Mouse (Mus musculus) kidney, postnatal 0 days (tissue): Measurements from ENCODE around the gene Themis. TPM values are rescaled to one million over a fixed set of nuclear protein-coding genes. Genes with fewer than 3 reads are reported as not detected.

Source experiments
- ATAC-seq: fragments of 200-750 bp; cut with Nextera tagmentation; replicated peaks from 2 replicates; pipeline ENCODE4 v1.8.0; 2017; ENCODE audit warnings: low read depth, moderate number of reproducible peaks, moderate TSS enrichment, moderate library complexity; ENCODE audit not compliant: low FRiP score
- DNase-seq: peaks from one replicate; pipeline ENCODE4 v3.0.0-alpha.2; 2016; ENCODE audit warnings: low spot score
- H3K27ac ChIP-seq: fragments of 300-500 bp; sonication (generic); 2 replicates; pipeline ENCODE4 v1.5.1; 2014; ENCODE audit warnings: mild to moderate bottlenecking
- H3K27me3 ChIP-seq: fragments of 300-500 bp; sonication (generic); 2 replicates; pipeline ENCODE4 v1.6.1; 2014; ENCODE audit warnings: low read length, mixed read lengths; ENCODE audit not compliant: insufficient read depth
- H3K36me3 ChIP-seq: fragments of 300-500 bp; sonication (generic); 2 replicates; pipeline ENCODE4 v1.6.1; 2014; ENCODE audit warnings: low read length, mixed read lengths; ENCODE audit not compliant: insufficient read depth
- H3K4me1 ChIP-seq: fragments of 300-500 bp; sonication (generic); replicated peaks from 2 replicates; pipeline ENCODE4 v1.6.1; 2014; ENCODE audit warnings: antibody characterized with exemption, low read length, mixed read lengths; ENCODE audit not compliant: insufficient read depth
- H3K4me2 ChIP-seq: fragments of 300-500 bp; sonication (generic); 2 replicates; pipeline ENCODE4 v1.6.1; 2014; ENCODE audit warnings: mild to moderate bottlenecking, low read length, moderate library complexity, mixed read lengths
- H3K4me3 ChIP-seq: fragments of 300-500 bp; sonication (generic); replicated peaks from 2 replicates; pipeline ENCODE4 v1.5.1; 2014; ENCODE audit warnings: low read depth, low read length
- H3K9ac ChIP-seq: fragments of 300-500 bp; sonication (generic); 2 replicates; pipeline ENCODE4 v1.6.1; 2014; ENCODE audit warnings: low read depth, low read length
- H3K9me3 ChIP-seq: fragments of 300-500 bp; sonication (generic); replicated peaks from 2 replicates; pipeline ENCODE4 v1.6.1; 2016; ENCODE audit warnings: low read length, inconsistent platforms, mixed read lengths
- CTCF ChIP-seq: IDR thresholded peaks from 2 replicates; pipeline ENCODE4 v1.5.1; 2016; ENCODE audit warnings: antibody characterized with exemption, low read depth, mild to moderate bottlenecking, moderate library complexity
- WGBS: fragments of 180-500 bp; shearing (Covaris S2); extraction: QIAGEN DNeasy Blood & Tissue Kit; methylation state at CpG from one replicate; pipeline ENCODE4 v1.1.7; 2014; 5-methylcytosine and 5-hydroxymethylcytosine counted together
- polyA plus RNA-seq: library from polyadenylated mRNA; unstranded; fragments of >200 nt; fragmentation: Nextera tagmentation; extraction: Ambion mirVana; gene quantifications from 2 replicates; pipeline ENCODE4 v1.2.1, GENCODE M21; 2015

The Themis gene
- polyA plus RNA-seq: not detected in 2 replicates

GRCm38 (mm10) chr10:28668261-28668660, at the start of gene Themis:
Gene Themis, plus strand, starts transcription at chr10:28668360.
- DNase-seq (no peak), ATAC-seq (no peak)
- H3K9me3 ChIP-seq: no peaks in the 10 kb centered on the region
- H3K4me2 ChIP-seq: no peak within 1 kb of the TSS
- no peak for TF ChIP-seq CTCF
- WGBS: 68% methylated on average over 5 of the region's 5 CpGs
- H3K9ac ChIP-seq: no peak within 1 kb of the TSS
- H3K27ac ChIP-seq: no peak within 1 kb of the TSS
- H3K4me1 ChIP-seq: no peaks in the 10 kb centered on the region
- H3K4me3 ChIP-seq: no peak within 1 kb of the TSS
- H3K36me3 ChIP-seq: no peaks in the 10 kb centered on the region
- no peaks in the 10 kb centered on the region for H3K27me3 ChIP-seq

GRCm38 (mm10) chr10:28619415-28619814, 48.7 kb upstream of the Themis start:
- TF ChIP-seq CTCF: no peak
- Histone ChIP-seq H3K9me3 (no peaks in the 10 kb centered on the region), H3K4me3 (no peak overlapping the region), H3K4me1 (no peaks in the 10 kb centered on the region), H3K27ac (no peak overlapping the region), H3K9ac (no peak overlapping the region), H3K27me3 (no peaks in the 10 kb centered on the region), H3K4me2 (no peak overlapping the region), H3K36me3 (no peaks in the 10 kb centered on the region)
- DNase-seq (no peak), ATAC-seq (no peak)
- WGBS: 88% methylated on average over 1 of the region's 1 CpGs

GRCm38 (mm10) chr10:28636096-28636495, 32.1 kb upstream of the Themis start:
- Histone ChIP-seq H3K4me2 (no peak overlapping the region), H3K4me1 (no peaks in the 10 kb centered on the region), H3K9ac (no peak overlapping the region), H3K27me3 (no peaks in the 10 kb centered on the region), H3K36me3 (no peaks in the 10 kb centered on the region), H3K4me3 (no peak overlapping the region), H3K9me3 (no peaks in the 10 kb centered on the region), H3K27ac (no peak overlapping the region)
- ATAC-seq: no peak; the same call in 1 of the 2 replicates
- DNase-seq: no peak
- TF ChIP-seq CTCF: no peak

GRCm38 (mm10) chr10:28641887-28642286, 26.3 kb upstream of the Themis start:
- H3K9me3 ChIP-seq: no peaks in the 10 kb centered on the region
- ATAC-seq (no peak), DNase-seq (no peak)
- H3K9ac ChIP-seq: no peak overlapping the region
- no peaks in the 10 kb centered on the region for H3K27me3 ChIP-seq
- WGBS: 96% methylated on average over 2 of the region's 2 CpGs
- no peak for TF ChIP-seq CTCF
- no peak overlapping the region for H3K4me2 ChIP-seq
- H3K36me3 ChIP-seq: no peaks in the 10 kb centered on the region
- no peaks in the 10 kb centered on the region for H3K4me1 ChIP-seq
- H3K4me3 ChIP-seq: no peak overlapping the region
- no peak overlapping the region for H3K27ac ChIP-seq

DNA sequence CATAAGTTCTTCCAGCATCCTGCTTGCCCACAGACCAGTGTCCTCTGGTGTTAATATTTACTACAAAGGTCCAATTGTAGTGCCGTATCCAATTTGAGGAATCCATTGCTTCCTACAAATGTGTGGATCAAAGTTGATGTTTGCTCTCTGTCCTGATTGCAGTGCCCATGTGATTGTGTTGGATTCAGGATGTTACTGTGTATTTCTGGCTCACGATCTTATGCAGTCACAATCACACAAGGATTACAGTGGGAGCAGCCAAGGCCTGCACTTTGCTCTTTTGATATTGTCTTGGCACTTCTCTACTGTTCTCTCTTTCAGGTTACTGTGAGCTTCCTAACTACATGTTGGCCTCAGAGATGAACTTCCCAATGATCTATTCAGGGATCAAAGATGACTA, 20.3 kb upstream of the Themis start:
- no peaks in the 10 kb centered on the region for H3K36me3 ChIP-seq
- no peaks in the 10 kb centered on the region for H3K4me1 ChIP-seq

GRCm38 (mm10) chr10:28649109-28649899, 18.9 kb upstream of the Themis start:
- Histone ChIP-seq H3K4me1 (no peaks in the 10 kb centered on the region), H3K4me2 (no peak overlapping the region), H3K27ac (no peak overlapping the region), H3K36me3 (no peaks in the 10 kb centered on the region), H3K9me3 (no peaks in the 10 kb centered on the region), H3K9ac (no peak overlapping the region), H3K4me3 (no peak overlapping the region), H3K27me3 (no peaks in the 10 kb centered on the region)
- DNase-seq (no peak), ATAC-seq (no peak)
- TF ChIP-seq CTCF: no peak
- 78% methylated on average over 6 of the region's 6 CpGs for WGBS

More for the DNA sequence above, 20.3 kb upstream of the Themis start:
- H3K27me3 ChIP-seq: no peaks in the 10 kb centered on the region
- H3K9me3 ChIP-seq: no peaks in the 10 kb centered on the region
- H3K4me3 ChIP-seq: no peak overlapping the region
- DNase-seq (no peak), ATAC-seq (no peak)
- 94% methylated on average over 2 of the region's 2 CpGs for WGBS
- no peak overlapping the region for H3K27ac ChIP-seq
- H3K4me2 ChIP-seq: no peak overlapping the region
- H3K9ac ChIP-seq: no peak overlapping the region
- no peak for TF ChIP-seq CTCF

- Histone ChIP-seq H3K4me3 (no peak overlapping the region), H3K4me1 (no peaks in the 10 kb centered on the region), H3K27me3 (no peaks in the 10 kb centered on the region), H3K4me2 (no peak overlapping the region), H3K36me3 (no peaks in the 10 kb centered on the region), H3K9me3 (no peaks in the 10 kb centered on the region), H3K9ac (no peak overlapping the region), H3K27ac (no peak overlapping the region)
- DNase-seq (no peak), ATAC-seq (no peak)
- 38% methylated on average over 1 of the region's 1 CpGs for WGBS
- TF ChIP-seq CTCF: no peak
Observed at GRCm38 (mm10) chr10:28649900-28650160, 18.3 kb upstream of the Themis start.
